Mouse (Mus musculus) heart, embryonic 11.5 days (tissue): ENCODE measurements around the gene Iscu. TPM values are rescaled to one million over a fixed set of nuclear protein-coding genes. Genes with fewer than 3 reads are reported as not detected.

Experiments
- ATAC-seq: fragments of 200-750 bp; cut with Nextera tagmentation; replicated peaks from 2 replicates; pipeline ENCODE4 v1.8.0; 2017; ENCODE audit warnings: moderate library complexity; ENCODE audit not compliant: insufficient number of reproducible peaks, low FRiP score, low TSS enrichment
- H3K27ac ChIP-seq: fragments of 300-500 bp; sonication (generic); 2 replicates; pipeline ENCODE4 v1.5.1; 2014; ENCODE audit warnings: mild to moderate bottlenecking, low read depth, low read length
- H3K27me3 ChIP-seq: fragments of 300-500 bp; sonication (generic); 2 replicates; pipeline ENCODE4 v1.6.1; 2014; ENCODE audit warnings: mild to moderate bottlenecking, low read length, mixed read lengths; ENCODE audit not compliant: control insufficient read depth, insufficient read depth
- H3K36me3 ChIP-seq: fragments of 300-500 bp; sonication (generic); 2 replicates; pipeline ENCODE4 v1.6.1; 2014; ENCODE audit warnings: mild to moderate bottlenecking, low read length, moderate library complexity, mixed read lengths; ENCODE audit not compliant: control insufficient read depth, insufficient read depth
- H3K4me1 ChIP-seq: fragments of 300-500 bp; sonication (generic); 2 replicates; pipeline ENCODE4 v1.6.1; 2014; ENCODE audit warnings: low read length; ENCODE audit not compliant: control insufficient read depth, insufficient read depth
- H3K4me2 ChIP-seq: fragments of 300-500 bp; sonication (generic); 2 replicates; pipeline ENCODE4 v1.6.1; 2014; ENCODE audit warnings: mild to moderate bottlenecking, moderate library complexity
- H3K4me3 ChIP-seq: fragments of 300-500 bp; sonication (generic); 2 replicates; pipeline ENCODE4 v1.5.1; 2014; ENCODE audit warnings: low read depth, low read length
- H3K9ac ChIP-seq: fragments of 300-500 bp; sonication (generic); 2 replicates; pipeline ENCODE4 v1.6.1; 2014; ENCODE audit warnings: mild to moderate bottlenecking, low read depth, low read length, moderate library complexity
- H3K9me3 ChIP-seq: fragments of 300-500 bp; sonication (generic); replicated peaks from 2 replicates; pipeline ENCODE4 v1.6.1; 2016; ENCODE audit warnings: low read length; ENCODE audit not compliant: control insufficient read depth
- WGBS: fragments of 180-500 bp; shearing (Covaris S2); extraction: QIAGEN DNeasy Blood & Tissue Kit; methylation state at CpG from one replicate; pipeline ENCODE4 v1.1.7; 2014; ENCODE audit not compliant: insufficient replicate concordance; 5-methylcytosine and 5-hydroxymethylcytosine counted together
- polyA plus RNA-seq: library from polyadenylated mRNA; unstranded; fragments of >200 nt; fragmentation: Nextera tagmentation; extraction: Ambion mirVana; gene quantifications from 2 replicates; pipeline ENCODE4 v1.2.1, GENCODE M21; 2014

Iscu gene
- polyA plus RNA-seq, 1 experiment from 2014 or later: 104 TPM

DNA sequence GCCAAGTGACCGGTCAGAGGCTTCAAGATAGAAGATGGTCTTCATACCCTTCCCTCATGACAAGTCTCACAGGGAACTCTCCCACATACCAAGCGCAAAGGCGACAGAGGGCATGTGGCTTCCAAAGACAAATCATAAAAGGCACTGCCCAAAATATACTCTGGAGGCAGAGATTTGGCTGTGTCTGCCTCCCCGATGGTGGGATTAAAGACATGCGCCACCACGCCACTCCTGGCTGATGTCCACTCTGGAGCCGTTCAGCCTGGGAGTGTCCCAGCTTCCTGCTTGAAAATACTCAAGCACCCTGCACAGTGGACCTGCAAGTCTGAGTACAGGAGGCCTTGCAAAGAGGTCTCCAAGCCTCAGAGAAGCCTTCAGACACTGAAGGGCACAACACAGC is 41.4 kb upstream of the Iscu start:
- no peak for ATAC-seq
- H3K27me3 ChIP-seq: peaks cover 4% of the 10 kb centered on the region; the same call in 1 of the 2 replicates
- no peak overlapping the region for H3K4me2 ChIP-seq
- no peaks in the 10 kb centered on the region for H3K36me3 ChIP-seq
- H3K27ac ChIP-seq: no peak overlapping the region
- no peak overlapping the region for H3K4me3 ChIP-seq
- 88% methylated on average over 7 of the region's 7 CpGs for WGBS
- no peaks in the 10 kb centered on the region for H3K9me3 ChIP-seq
- peaks cover 5% of the 10 kb centered on the region for H3K4me1 ChIP-seq
- H3K9ac ChIP-seq: no peak overlapping the region

DNA sequence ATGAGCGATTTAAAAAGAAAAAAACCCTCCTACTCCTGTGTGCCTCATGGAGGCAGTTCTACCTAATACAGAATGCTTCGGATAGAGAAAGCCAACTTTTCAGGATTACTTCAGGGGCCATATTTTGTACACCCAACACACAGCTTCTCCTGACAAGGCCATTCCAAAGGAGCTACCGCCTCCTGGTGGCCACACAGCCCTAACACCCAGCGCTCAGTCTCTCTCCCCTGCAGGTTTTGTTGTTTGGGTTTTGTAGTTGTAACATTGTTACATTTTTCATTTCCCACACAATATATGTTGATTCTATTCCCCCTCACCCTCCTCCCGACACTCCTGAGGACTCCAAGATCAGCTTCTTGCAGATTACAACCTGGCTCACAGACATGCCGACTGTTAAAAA is 40.4 kb upstream of the Iscu start:
- H3K4me3 ChIP-seq: no peak overlapping the region
- H3K9me3 ChIP-seq: no peaks in the 10 kb centered on the region
- H3K27me3 ChIP-seq: peaks cover 3% of the 10 kb centered on the region; the same call in 1 of the 2 replicates
- H3K27ac ChIP-seq: no peak overlapping the region
- no peak overlapping the region for H3K9ac ChIP-seq
- H3K4me2 ChIP-seq: no peak overlapping the region
- peaks cover 14% of the 10 kb centered on the region for H3K4me1 ChIP-seq
- no peak for ATAC-seq
- H3K36me3 ChIP-seq: no peaks in the 10 kb centered on the region
- 24% methylated on average over 6 of the region's 6 CpGs for WGBS

DNA sequence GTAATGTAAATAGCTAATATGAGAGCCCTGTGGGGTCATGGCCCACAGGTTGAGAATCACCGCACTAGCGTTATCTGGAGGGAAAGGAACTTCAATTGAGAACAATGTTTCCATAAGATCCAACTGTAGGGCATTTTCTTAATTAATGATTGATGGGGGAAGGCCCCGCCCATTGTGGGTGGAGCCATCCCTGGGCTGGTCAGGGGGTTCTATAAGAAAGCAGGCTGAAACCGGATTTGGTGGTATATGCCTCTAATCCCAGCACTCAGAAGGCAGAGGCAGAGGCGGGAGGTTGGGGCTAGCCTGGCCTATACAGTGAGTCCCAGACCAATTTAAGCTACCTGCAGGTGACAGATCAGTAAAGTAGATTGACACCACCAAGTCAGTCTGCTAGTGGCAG is 38.2 kb upstream of the Iscu start:
- H3K4me1 ChIP-seq: peaks cover 14% of the 10 kb centered on the region
- H3K27me3 ChIP-seq: no peaks in the 10 kb centered on the region
- no peak overlapping the region for H3K27ac ChIP-seq
- 0 out of 2 replicates have a peak, but pooled peaks cover 6% of the 10 kb centered on the region for H3K36me3 ChIP-seq
- H3K9ac ChIP-seq: no peak overlapping the region
- no peak overlapping the region for H3K4me3 ChIP-seq
- H3K4me2 ChIP-seq: no peak overlapping the region
- ATAC-seq: no peak
- H3K9me3 ChIP-seq: no peaks in the 10 kb centered on the region
- WGBS: 68% methylated on average over 5 of the region's 5 CpGs

DNA sequence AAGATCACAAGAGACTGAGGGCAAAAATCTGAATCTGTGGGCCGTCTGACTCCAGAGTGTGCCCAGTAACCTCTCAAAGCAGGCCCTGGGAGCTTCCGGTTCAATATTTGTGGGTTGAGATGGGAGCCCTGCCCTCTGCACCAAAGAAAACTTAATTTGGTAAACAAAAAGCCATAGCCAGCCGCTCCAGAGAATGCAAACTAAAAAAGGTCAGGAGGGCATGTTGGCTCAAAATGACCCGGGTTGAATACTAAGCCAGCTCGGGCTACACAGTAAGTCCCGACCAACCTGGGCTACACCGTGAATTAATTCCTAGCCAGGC is 37.6 kb upstream of the Iscu start:
- WGBS: 38% methylated on average over 7 of the region's 7 CpGs
- H3K9ac ChIP-seq: peak overlapping the region; percentile 78
- H3K9me3 ChIP-seq: no peaks in the 10 kb centered on the region
- H3K27me3 ChIP-seq: no peaks in the 10 kb centered on the region
- peak overlapping the region; percentile 95 for H3K27ac ChIP-seq
- peak overlapping the region; percentile 73 for H3K4me2 ChIP-seq
- ATAC-seq: no peak
- H3K4me3 ChIP-seq: peak overlapping the region; percentile 65
- peaks cover 6% of the 10 kb centered on the region; the same call in 1 of the 2 replicates for H3K36me3 ChIP-seq
- H3K4me1 ChIP-seq: peaks cover 14% of the 10 kb centered on the region

DNA sequence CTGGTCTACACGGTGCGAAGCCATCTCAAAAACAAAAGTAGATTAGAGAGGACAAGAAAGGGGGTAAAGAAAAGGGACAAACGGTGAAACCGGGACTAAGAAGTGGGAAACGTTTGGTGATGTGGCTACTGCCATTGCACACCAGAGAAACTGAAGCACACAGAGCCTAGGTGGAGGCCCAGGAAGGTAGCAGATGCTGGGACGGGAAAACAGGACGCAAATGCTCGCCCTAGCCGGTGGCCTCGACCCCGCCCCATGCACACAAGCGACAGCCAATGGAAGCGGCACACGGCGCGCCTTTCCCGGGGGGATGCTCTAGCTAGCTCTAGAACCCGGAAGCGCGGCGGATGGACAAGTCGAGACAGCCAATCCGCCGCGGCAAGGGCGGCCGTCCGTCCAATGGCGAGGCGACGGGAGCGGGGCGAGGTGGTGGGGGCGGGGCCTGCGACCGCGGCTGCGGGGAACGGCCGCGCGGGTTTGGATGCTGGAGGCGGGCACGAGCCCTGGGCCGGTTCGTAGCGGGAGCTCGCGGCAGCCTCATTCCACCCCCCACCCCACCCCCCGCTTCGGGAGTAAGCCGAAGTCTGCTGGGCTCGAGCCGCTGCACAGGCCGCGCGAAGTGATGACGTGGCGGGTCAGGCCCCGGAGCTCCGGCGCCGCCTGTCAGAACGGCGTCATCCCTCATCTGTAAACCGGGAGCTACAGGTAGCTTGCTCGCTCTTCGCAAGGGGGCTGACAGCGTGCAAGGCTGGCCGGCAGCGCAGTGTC is 37.0 kb upstream of the Iscu start, which contains the start of gene Ficd:
Ficd (plus strand) TSS at position 459 of the 768 bp plus-strand sequence.
- WGBS: 1% methylated on average over 61 of the region's 71 CpGs
- Histone ChIP-seq H3K4me3 (peak within 1 kb of the TSS; percentile 65), H3K27ac (peak within 1 kb of the TSS; percentile 95), H3K4me1 (peaks cover 14% of the 10 kb centered on the region), H3K9me3 (no peaks in the 10 kb centered on the region), H3K36me3 (peaks cover 6% of the 10 kb centered on the region; the same call in 1 of the 2 replicates), H3K27me3 (no peaks in the 10 kb centered on the region), H3K4me2 (peak within 1 kb of the TSS; percentile 90), H3K9ac (peak within 1 kb of the TSS; percentile 78)
- peak; percentile 95 for ATAC-seq

DNA sequence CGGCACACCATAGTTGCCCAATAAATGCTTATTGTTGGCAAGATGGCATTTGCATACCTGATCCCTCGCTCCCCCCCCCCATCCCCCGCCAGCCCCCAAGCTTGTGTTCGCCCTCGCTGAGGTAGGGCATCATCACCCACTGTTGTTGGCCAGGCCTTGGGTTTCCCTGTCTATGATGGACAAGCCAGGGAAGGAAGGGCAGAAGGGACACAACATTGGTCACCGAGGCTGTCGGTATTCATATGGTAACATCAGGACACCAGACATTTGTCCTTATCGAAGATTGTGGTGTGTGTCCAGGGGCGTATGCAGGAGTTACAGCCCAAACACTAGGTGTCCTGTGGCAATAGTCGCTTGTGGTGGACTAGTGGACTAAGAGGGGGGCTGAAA is 36.4 kb upstream of the Iscu start:
- no peaks in the 10 kb centered on the region for H3K9me3 ChIP-seq
- H3K4me2 ChIP-seq: peak overlapping the region; percentile 90
- H3K36me3 ChIP-seq: peaks cover 8% of the 10 kb centered on the region; the same call in 1 of the 2 replicates
- H3K27me3 ChIP-seq: no peaks in the 10 kb centered on the region
- no peak for ATAC-seq
- peak overlapping the region; percentile 95 for H3K27ac ChIP-seq
- WGBS: 6% methylated on average over 10 of the region's 10 CpGs
- H3K9ac ChIP-seq: peak overlapping the region; percentile 78
- peaks cover 14% of the 10 kb centered on the region for H3K4me1 ChIP-seq
- H3K4me3 ChIP-seq: peak overlapping the region; percentile 65

DNA sequence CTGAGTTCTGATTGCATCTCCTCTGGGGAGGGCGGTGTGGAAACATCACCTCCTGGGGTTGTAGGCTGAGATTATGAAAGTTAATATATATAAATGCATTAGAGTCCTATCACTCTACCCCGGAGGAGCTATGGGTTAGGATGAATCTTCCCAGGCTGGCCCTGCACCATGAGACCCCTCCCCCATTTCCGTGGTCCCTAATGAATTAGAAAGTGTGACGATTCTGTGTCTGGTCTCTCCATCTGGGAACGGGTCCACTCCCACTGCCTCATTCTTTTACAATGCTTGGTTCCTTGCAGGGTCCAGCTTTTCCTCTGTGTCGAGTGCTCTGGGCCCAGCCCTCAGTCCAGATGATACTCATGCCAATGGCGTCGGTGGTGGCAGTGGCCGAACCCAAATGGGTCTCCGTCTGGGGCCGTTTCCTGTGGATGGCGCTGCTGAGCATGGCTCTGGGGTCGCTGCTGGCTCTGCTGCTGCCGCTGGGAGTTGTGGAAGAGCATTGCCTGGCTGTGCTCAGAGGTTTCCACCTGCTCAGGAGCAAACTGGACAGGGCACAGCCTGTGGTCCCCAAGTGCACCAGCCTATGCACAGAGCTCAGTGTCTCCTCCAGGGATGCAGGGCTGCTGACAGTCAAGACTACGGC is 35.9 kb upstream of the Iscu start:
- WGBS: 38% methylated on average over 15 of the region's 15 CpGs
- Histone ChIP-seq H3K9me3 (no peaks in the 10 kb centered on the region), H3K9ac (peak overlapping the region; percentile 78), H3K36me3 (peaks cover 11% of the 10 kb centered on the region), H3K27ac (no peak overlapping the region), H3K27me3 (no peaks in the 10 kb centered on the region), H3K4me3 (peak overlapping the region; percentile 65), H3K4me1 (peaks cover 14% of the 10 kb centered on the region), H3K4me2 (peak overlapping the region; percentile 90)
- ATAC-seq: no peak

DNA sequence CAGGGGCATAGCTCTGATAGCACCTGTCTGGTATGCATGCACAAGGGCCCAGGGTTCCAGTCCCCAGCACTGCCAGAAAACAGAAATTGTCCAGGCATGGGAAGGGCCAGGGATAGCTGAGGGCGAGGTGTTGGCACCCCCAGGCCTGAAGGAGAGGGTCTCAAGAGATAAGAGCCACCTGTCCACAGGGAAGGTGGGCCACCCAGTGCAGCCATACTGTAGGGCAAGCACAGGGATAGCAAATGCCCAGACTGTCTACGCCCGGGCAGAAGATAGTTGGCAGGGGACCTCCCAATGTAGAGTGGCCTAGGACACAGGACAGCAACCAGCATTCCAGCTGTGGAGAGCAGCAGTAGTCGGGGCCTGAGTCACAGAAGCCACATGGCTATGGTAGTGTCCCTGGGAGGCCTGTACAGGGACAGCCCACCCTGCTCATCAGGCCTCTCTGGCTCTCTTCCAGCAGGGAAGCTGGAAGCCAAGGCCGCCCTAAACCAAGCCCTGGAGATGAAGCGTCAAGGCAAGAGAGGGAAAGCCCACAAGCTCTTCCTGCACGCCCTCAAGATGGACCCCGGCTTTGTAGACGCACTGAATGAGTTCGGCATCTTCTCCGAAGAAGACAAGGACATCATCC is 34.8 kb upstream of the Iscu start:
- Histone ChIP-seq H3K9ac (no peak overlapping the region), H3K27me3 (no peaks in the 10 kb centered on the region), H3K4me3 (no peak overlapping the region), H3K4me2 (no peak overlapping the region), H3K27ac (no peak overlapping the region), H3K4me1 (peaks cover 14% of the 10 kb centered on the region), H3K9me3 (no peaks in the 10 kb centered on the region), H3K36me3 (peaks cover 15% of the 10 kb centered on the region)
- 89% methylated on average over 11 of the region's 11 CpGs for WGBS
- no peak for ATAC-seq
